Mouse (Mus musculus) E14TG2a.4 (cell line): ENCODE data around the gene Ttc22.

Experiments used
- CTCF ChIP-seq: conservative IDR thresholded peaks from 2 replicates; pipeline ENCODE4 v1.5.1; 2014; ENCODE audit warnings: low read length
- NANOG ChIP-seq: IDR thresholded peaks from 2 replicates; pipeline ENCODE4 v1.6.1; 2014; ENCODE audit warnings: borderline replicate concordance, low read length, mixed read lengths
- POU5F1 ChIP-seq: IDR thresholded peaks from 2 replicates; pipeline ENCODE4 v1.6.1; 2014; ENCODE audit warnings: low read length, borderline replicate concordance

- TF ChIP-seq CTCF (no peak), NANOG (no peak), POU5F1 (no peak)
Measured at GRCm38 (mm10) chr4:106628650-106629360, 6.6 kb downstream of the Ttc22 start.
